Mouse (Mus musculus) embryonic facial prominence, embryonic 12.5 days (tissue): Measurements from ENCODE around the gene Clec18a. TPM values are rescaled to one million over a fixed set of nuclear protein-coding genes. Genes with fewer than 3 reads are reported as not detected.

Experiments
- ATAC-seq: fragments of 200-750 bp; cut with Nextera tagmentation; 2 replicates; pipeline ENCODE4 v1.8.0; 2017; ENCODE audit not compliant: insufficient number of reproducible peaks, insufficient read depth, low FRiP score, low TSS enrichment
- H3K27ac ChIP-seq: fragments of 300-500 bp; sonication (generic); 2 replicates; pipeline ENCODE4 v1.5.1; 2016; ENCODE audit warnings: mild to moderate bottlenecking
- H3K27me3 ChIP-seq: fragments of 300-500 bp; sonication (generic); 2 replicates; pipeline ENCODE4 v1.6.1; 2016; ENCODE audit warnings: mild to moderate bottlenecking, moderate library complexity
- H3K36me3 ChIP-seq: fragments of 300-500 bp; sonication (generic); 2 replicates; pipeline ENCODE4 v1.6.1; 2016; ENCODE audit warnings: mild to moderate bottlenecking
- H3K4me1 ChIP-seq: fragments of 300-500 bp; sonication (generic); 2 replicates; pipeline ENCODE4 v1.6.1; 2016
- H3K4me2 ChIP-seq: fragments of 300-500 bp; sonication (generic); replicated peaks from 2 replicates; pipeline ENCODE4 v1.6.1; 2016; ENCODE audit warnings: mild to moderate bottlenecking, moderate library complexity
- H3K4me3 ChIP-seq: fragments of 300-500 bp; sonication (generic); 2 replicates; pipeline ENCODE4 v1.5.1; 2016; ENCODE audit warnings: mild to moderate bottlenecking
- H3K9ac ChIP-seq: fragments of 300-500 bp; sonication (generic); 2 replicates; pipeline ENCODE4 v1.6.1; 2016; ENCODE audit warnings: mild to moderate bottlenecking, moderate library complexity
- H3K9me3 ChIP-seq: fragments of 300-500 bp; sonication (generic); 2 replicates; pipeline ENCODE4 v1.6.1; 2016; ENCODE audit warnings: mild to moderate bottlenecking, moderate library complexity
- WGBS: fragments of 180-500 bp; shearing (Covaris S2); methylation state at CpG from one replicate; pipeline ENCODE4 v1.1.7; 2016; 5-methylcytosine and 5-hydroxymethylcytosine counted together
- polyA plus RNA-seq: library from polyadenylated mRNA; unstranded; fragments of >200 nt; fragmentation: Nextera tagmentation; extraction: Ambion mirVana; gene quantifications from 2 replicates; pipeline ENCODE4 v1.2.1, GENCODE M21; 2016

Gene Clec18a
- polyA plus RNA-seq, 1 experiment from 2014 or later, result 2.3 TPM

GRCm38 (mm10) chr8:111055661-111056060 lies 36.6 kb downstream of the Clec18a start:
- Histone ChIP-seq H3K27ac (no peak overlapping the region), H3K36me3 (peaks cover 57% of the 10 kb centered on the region), H3K4me2 (no peak overlapping the region), H3K4me1 (peaks cover 13% of the 10 kb centered on the region), H3K9me3 (no peaks in the 10 kb centered on the region), H3K27me3 (no peaks in the 10 kb centered on the region), H3K4me3 (peak overlapping the region; percentile 92; the same call in 1 of the 2 replicates), H3K9ac (no peak overlapping the region)
- ATAC-seq, result no peak
- 62% methylated on average over 2 of the region's 2 CpGs for WGBS

- Histone ChIP-seq H3K9ac (no peak overlapping the region), H3K4me3 (no peak overlapping the region), H3K27me3 (no peaks in the 10 kb centered on the region), H3K36me3 (peaks cover 62% of the 10 kb centered on the region), H3K9me3 (no peaks in the 10 kb centered on the region), H3K27ac (0 out of 2 replicates have a peak overlapping the region, but pooled peaks have one; percentile 23), H3K4me2 (no peak overlapping the region), H3K4me1 (peaks cover 13% of the 10 kb centered on the region)
- 90% methylated on average over 17 of the region's 17 CpGs for WGBS
- no peak for ATAC-seq
These were observed 37.1 kb downstream of the Clec18a start for GRCm38 (mm10) chr8:111055031-111055634.

- Histone ChIP-seq H3K4me3 (no peak overlapping the region), H3K4me2 (no peak overlapping the region), H3K36me3 (peaks cover 71% of the 10 kb centered on the region), H3K27me3 (no peaks in the 10 kb centered on the region), H3K4me1 (peaks cover 13% of the 10 kb centered on the region), H3K9ac (no peak overlapping the region), H3K27ac (no peak overlapping the region), H3K9me3 (no peaks in the 10 kb centered on the region)
- no peak for ATAC-seq
- WGBS, result 96% methylated on average over 12 of the region's 12 CpGs
These were observed 38.3 kb downstream of the Clec18a start for GRCm38 (mm10) chr8:111053827-111054518.

- Histone ChIP-seq H3K4me3 (no peak overlapping the region), H3K4me2 (no peak overlapping the region), H3K36me3 (peaks cover 98% of the 10 kb centered on the region), H3K4me1 (no peaks in the 10 kb centered on the region), H3K9me3 (no peaks in the 10 kb centered on the region), H3K9ac (no peak overlapping the region), H3K27me3 (no peaks in the 10 kb centered on the region), H3K27ac (no peak overlapping the region)
- ATAC-seq, result no peak
- WGBS, result 95% methylated on average over 7 of the region's 7 CpGs
These were observed 43.1 kb downstream of the Clec18a start for GRCm38 (mm10) chr8:111049106-111049505.

GRCm38 (mm10) chr8:111048694-111049093 lies 43.5 kb downstream of the Clec18a start:
- H3K9me3 ChIP-seq, result no peaks in the 10 kb centered on the region
- no peaks in the 10 kb centered on the region for H3K4me1 ChIP-seq
- no peak overlapping the region for H3K9ac ChIP-seq
- no peak overlapping the region for H3K27ac ChIP-seq
- no peak overlapping the region for H3K4me2 ChIP-seq
- no peak for ATAC-seq
- no peak overlapping the region for H3K4me3 ChIP-seq
- WGBS, result 94% methylated on average over 2 of the region's 2 CpGs
- H3K36me3 ChIP-seq, result peaks cover 97% of the 10 kb centered on the region
- H3K27me3 ChIP-seq, result no peaks in the 10 kb centered on the region

GRCm38 (mm10) chr8:111044003-111044734 lies 48.1 kb downstream of the Clec18a start:
- 44% methylated on average over 2 of the region's 2 CpGs for WGBS
- H3K4me1 ChIP-seq, result no peaks in the 10 kb centered on the region
- H3K27me3 ChIP-seq, result no peaks in the 10 kb centered on the region
- peaks cover 96% of the 10 kb centered on the region for H3K36me3 ChIP-seq
- no peaks in the 10 kb centered on the region for H3K9me3 ChIP-seq
- no peak overlapping the region for H3K9ac ChIP-seq
- no peak overlapping the region for H3K27ac ChIP-seq
- no peak overlapping the region for H3K4me3 ChIP-seq
- no peak for ATAC-seq
- H3K4me2 ChIP-seq, result no peak overlapping the region

- Histone ChIP-seq H3K27me3 (no peaks in the 10 kb centered on the region), H3K36me3 (peaks cover 92% of the 10 kb centered on the region), H3K4me2 (no peak overlapping the region), H3K27ac (no peak overlapping the region), H3K9me3 (no peaks in the 10 kb centered on the region), H3K4me1 (no peaks in the 10 kb centered on the region), H3K9ac (no peak overlapping the region), H3K4me3 (no peak overlapping the region)
- ATAC-seq, result no peak
- 96% methylated on average over 19 of the region's 19 CpGs for WGBS
These were observed 49.7 kb downstream of the Clec18a start for GRCm38 (mm10) chr8:111042546-111042945.

GRCm38 (mm10) chr8:111036591-111036990 lies 55.6 kb downstream of the Clec18a start:
- no peaks in the 10 kb centered on the region for H3K27me3 ChIP-seq
- peaks cover 44% of the 10 kb centered on the region for H3K36me3 ChIP-seq
- ATAC-seq, result no peak
- no peaks in the 10 kb centered on the region for H3K9me3 ChIP-seq
- no peak overlapping the region for H3K9ac ChIP-seq
- 95% methylated on average over 15 of the region's 15 CpGs for WGBS
- H3K4me1 ChIP-seq, result peaks cover 15% of the 10 kb centered on the region
- no peak overlapping the region for H3K4me2 ChIP-seq
- H3K27ac ChIP-seq, result no peak overlapping the region
- no peak overlapping the region for H3K4me3 ChIP-seq

GRCm38 (mm10) chr8:111034276-111034675 lies 58.0 kb downstream of the Clec18a start:
- H3K9ac ChIP-seq, result peak overlapping the region; percentile 73
- 0 out of 2 replicates have a peak, but pooled peaks have one; percentile 8 for ATAC-seq
- H3K36me3 ChIP-seq, result peaks cover 24% of the 10 kb centered on the region
- peaks cover 15% of the 10 kb centered on the region for H3K4me1 ChIP-seq
- peak overlapping the region; percentile 66 for H3K4me2 ChIP-seq
- no peaks in the 10 kb centered on the region for H3K27me3 ChIP-seq
- WGBS, result 20% methylated on average over 12 of the region's 12 CpGs
- H3K4me3 ChIP-seq, result peak overlapping the region; percentile 77
- H3K27ac ChIP-seq, result peak overlapping the region; percentile 65
- H3K9me3 ChIP-seq, result no peaks in the 10 kb centered on the region

- Histone ChIP-seq H3K36me3 (peaks cover 18% of the 10 kb centered on the region), H3K9me3 (no peaks in the 10 kb centered on the region), H3K9ac (peak overlapping the region; percentile 73), H3K27ac (peak overlapping the region; percentile 65), H3K4me2 (peak overlapping the region; percentile 66), H3K27me3 (no peaks in the 10 kb centered on the region), H3K4me1 (peaks cover 15% of the 10 kb centered on the region), H3K4me3 (peak overlapping the region; percentile 77)
- WGBS, result 6% methylated on average over 37 of the region's 37 CpGs
- ATAC-seq, result peak; percentile 92
These were observed 58.6 kb downstream of the Clec18a start for GRCm38 (mm10) chr8:111033482-111034215.

- peaks cover 12% of the 10 kb centered on the region for H3K36me3 ChIP-seq
- peak within 1 kb of the TSS; percentile 73 for H3K9ac ChIP-seq
- peak within 1 kb of the TSS; percentile 66 for H3K4me2 ChIP-seq
- peak within 1 kb of the TSS; percentile 65 for H3K27ac ChIP-seq
- H3K4me3 ChIP-seq, result peak within 1 kb of the TSS; percentile 77
- no peaks in the 10 kb centered on the region for H3K9me3 ChIP-seq
- 94% methylated on average over 7 of the region's 7 CpGs for WGBS
- peaks cover 15% of the 10 kb centered on the region for H3K4me1 ChIP-seq
- no peak for ATAC-seq
- H3K27me3 ChIP-seq, result no peaks in the 10 kb centered on the region
These were observed 59.3 kb downstream of the Clec18a start, which contains the start of gene Aars for GRCm38 (mm10) chr8:111032916-111033315. Aars (plus strand) TSS chr8:111033144.
